Mouse (Mus musculus) cerebellum, postnatal 25 days (tissue): ENCODE results near the gene Galnt14.

Source experiments
- DNase-seq, 2 experiments: peaks; one replicate each; pipeline ENCODE4 v3.0.0; 2021; ENCODE audit warnings: mixed read lengths in 2 of 2

Gene Galnt14

DNA sequence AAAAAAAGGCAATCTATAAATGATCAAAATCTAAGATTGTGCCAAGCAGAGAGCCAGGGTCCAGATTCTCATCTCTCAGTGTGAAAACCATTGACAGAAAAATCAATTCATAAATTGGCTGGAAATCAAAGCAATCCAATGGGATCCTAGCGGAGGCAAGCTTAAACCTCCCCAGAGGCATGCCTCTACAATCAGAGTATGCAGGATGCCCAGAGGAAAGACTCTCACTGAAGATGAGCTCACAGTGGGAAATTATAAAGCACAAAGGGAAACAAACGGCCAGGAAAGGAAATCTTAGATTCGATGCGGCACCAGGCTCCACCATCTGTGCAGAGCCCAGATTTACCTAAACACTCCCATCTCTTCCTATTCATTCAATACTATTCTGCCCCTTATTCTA lies 220.7 kb downstream of the Galnt14 start:
- DNase-seq = no peak

DNA sequence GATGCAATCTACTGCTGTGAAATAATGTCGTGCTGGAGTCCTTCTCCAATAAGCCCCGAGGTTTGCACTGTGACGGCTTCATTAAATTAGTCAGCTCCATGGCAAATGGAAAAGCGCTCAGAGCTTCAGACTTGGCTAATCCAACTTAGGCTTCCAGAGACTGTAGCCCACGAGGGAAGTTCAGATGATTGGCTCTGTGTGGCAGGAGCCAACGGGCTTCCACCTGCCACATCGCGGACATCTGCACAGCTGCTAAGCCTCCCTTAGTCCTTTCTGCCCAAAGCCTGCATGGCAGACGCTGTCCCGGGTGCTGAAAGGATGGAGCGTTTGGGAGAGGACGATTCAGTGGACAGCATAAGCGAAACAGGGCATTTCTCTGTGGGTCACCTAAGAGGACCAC lies 222.5 kb downstream of the Galnt14 start:
- DNase-seq = no peak

- DNase-seq = no peak
These were observed 222.9 kb downstream of the Galnt14 start for GRCm38 (mm10) chr17:73487380-73487779.

- no peak for DNase-seq
These were observed 232.9 kb downstream of the Galnt14 start for GRCm38 (mm10) chr17:73477096-73478076.

DNA sequence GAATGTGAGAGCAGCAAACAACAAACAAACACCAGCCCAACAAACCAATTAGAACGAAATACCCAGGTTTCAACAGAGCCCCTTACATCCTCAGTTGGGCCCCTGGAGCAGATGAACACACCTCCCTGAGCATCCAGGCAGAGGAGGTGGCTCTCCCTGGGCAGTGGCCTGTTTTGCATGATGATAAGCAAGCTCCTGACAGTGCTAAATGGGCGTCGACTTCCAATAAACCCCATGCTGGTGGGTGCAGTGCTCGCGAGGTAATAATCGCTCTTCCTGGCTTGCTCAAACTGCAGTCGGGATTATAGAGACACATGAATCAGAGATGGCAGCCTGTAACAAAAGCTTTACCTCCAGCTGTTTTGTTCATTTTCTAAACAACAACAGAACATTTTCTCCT lies 235.9 kb downstream of the Galnt14 start:
- no peak for DNase-seq

- no peak for DNase-seq
These were observed 237.2 kb downstream of the Galnt14 start for GRCm38 (mm10) chr17:73473012-73473411.

DNA sequence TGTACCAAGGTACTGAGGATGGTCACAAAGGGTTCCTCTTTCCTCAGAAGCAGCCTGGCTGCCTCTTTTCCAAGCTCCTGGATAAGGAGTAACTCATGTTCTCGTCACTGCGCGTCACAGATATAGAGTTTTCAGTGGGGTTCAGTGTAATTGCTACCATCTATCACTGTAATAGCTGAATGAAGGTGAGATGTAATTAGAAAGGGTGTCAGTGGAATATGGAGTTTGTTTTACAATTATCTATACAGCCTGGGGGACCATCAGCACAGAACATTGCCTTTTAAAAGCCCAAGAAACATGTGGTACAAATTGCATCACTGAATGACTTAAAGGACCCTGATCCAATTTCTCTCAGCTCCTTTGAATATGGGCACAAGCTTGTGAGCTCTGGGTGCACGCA lies 249.4 kb downstream of the Galnt14 start:
- DNase-seq = no peak

DNA sequence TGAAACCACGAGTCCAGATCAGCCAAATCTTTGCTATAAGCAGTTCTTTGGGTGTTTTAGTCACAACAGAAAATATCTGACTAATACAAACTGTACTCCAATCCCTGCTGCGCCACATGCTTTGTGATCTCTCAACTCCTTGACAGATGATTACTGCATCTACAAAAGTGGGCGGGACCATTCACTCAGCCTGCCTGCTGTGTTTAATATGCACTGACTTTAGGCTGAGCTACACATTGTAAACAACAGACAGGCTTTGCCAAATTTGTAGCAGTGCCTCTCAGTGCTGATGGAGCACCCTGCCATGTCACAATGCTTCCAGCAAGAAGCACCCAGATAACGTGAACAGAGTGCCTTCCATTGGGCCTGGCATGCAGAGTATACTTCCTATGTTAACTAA lies 251.5 kb downstream of the Galnt14 start:
- no peak for DNase-seq

DNA sequence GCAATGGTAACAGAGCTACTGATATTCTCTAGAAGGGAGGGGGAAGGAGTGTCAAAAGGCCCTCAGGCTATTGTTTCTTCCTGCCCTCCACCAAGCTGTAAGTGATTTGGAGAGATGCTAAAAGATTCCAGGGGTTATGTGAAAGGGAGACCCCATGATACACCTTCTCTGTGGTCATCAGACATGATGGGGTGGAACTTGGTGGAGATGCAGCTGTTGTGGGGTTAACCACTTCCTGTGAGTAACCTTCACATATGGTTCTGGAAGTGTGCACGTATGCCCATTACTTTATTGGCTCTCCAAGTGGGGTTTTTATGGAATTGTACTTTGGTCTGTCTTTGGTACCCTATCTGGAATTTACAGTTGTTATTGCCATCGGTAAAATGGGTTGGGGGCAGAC lies 253.7 kb downstream of the Galnt14 start:
- DNase-seq = no peak

DNA sequence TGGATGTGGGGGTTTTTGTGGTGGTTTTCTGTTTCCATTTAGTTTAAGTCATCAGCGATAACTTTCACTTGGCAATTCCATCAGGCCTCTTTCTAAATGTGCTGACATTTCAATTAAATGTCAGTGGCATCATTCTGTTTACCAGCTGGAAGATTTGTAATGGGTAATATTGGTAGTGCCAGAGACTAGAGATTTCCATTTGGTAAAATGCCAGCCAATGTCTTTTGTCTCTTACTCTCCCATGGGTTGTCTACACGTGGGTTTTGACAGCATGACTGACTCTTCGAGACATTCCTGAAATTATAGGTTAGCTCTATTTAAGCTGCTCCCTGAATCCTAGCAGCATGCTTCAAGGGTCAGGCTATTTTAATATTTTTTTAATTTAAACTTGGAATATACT lies 256.6 kb downstream of the Galnt14 start:
- no peak for DNase-seq

DNA sequence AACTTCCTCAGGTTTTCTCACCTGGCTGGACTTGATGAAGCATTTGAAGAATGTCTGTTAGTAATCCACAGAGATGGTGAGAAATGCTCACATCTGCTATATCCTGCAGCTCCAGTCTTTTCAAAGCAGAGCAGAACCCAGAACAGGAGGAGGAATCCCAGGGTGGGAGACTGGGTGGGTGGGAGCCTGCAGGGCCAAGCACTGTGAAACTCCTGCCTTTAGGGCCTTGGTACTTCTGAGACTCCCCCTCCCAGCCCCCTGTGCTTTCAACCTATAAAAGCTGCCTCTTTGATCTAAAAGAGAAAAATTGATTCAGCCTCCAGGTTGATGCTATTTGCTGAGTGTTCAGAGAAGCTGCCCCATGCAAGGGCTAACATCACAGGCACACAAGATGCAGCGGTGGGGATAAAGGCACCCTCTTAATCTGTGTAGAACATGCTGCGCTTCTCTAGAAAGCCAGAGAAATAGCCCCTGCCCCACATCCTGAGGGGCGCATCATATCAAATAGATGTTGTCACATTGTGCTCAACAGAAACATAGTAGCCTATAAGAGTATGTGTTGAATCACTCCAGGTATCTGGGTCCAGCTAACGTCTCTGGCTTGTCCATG lies 258.0 kb downstream of the Galnt14 start:
- DNase-seq = no peak

- no peak for DNase-seq
These were observed 261.1 kb downstream of the Galnt14 start for GRCm38 (mm10) chr17:73449104-73449503.
